Mouse (Mus musculus) stomach, adult 2 months (tissue): Measurements from ENCODE around the gene Sept3. TPM values are rescaled to one million over a fixed set of nuclear protein-coding genes. Genes with fewer than 3 reads are reported as not detected.

Experiments used
- polyA plus RNA-seq: library from polyadenylated mRNA; depleted of rRNA; stranded (reverse); fragments of >200 nt; gene quantifications from 2 replicates; pipeline ENCODE4 v1.2.3, GENCODE M21; 2012; rRNA removed

Sept3 gene
- polyA plus RNA-seq = 0.52 and 0.78 TPM in 2 replicates

DNA sequence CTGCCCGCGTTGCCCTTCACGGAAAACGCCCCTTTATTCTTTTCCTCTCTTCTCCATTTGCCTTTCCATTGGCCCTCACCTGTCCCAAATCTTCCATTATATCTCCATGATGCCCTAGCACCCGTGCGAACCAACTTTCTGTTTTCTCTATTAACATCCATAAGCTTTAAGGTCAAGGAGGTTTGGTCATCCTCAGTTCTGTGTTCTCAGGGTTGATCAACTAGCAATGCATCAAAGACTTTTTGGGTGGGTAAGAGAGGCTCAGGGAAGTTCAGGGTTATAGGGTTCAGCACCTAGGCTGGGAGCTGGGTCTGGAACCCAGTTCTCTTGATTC is at the start of gene Sept3:
TSS of gene Sept3 (plus strand) at position 301 of the 334 bp plus-strand sequence.

DNA sequence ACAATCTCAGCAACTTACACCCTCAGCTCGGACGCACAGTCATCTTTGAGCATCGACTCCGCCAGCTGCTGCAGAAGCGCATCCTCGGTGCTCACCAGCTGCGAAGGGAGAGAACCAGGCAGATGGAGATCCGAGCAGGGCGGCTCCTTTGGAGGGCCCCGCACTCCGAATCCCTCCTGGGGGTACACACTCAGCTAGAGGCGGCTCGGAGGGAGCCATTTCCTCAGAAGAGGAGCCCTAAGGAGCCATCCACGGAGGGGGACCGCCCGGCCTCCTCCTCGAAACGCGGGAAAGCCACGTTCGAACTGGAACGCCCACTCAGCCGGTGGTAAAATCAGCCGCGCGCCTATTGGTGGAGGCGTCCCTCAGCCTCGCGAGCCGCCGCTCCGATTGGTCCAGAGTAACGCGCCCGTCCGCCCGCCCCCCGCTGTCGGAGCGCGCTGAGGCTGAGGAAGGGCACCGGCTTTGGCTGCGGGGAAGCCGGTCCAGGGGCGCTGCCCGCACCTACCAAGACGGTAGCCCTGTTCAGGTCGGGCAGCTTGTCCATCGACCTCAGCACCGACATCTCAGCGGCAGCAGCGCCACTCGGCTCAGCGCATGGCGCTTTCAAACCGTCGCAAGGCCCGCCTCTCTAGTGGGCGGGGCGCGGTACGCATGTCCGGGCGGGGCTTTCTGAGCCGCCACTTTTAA is 30.4 kb upstream of the Sept3 start, which contains the start of gene Cenpm:
TSS of gene Cenpm (minus strand) at position 634 of the 690 bp plus-strand sequence.

DNA sequence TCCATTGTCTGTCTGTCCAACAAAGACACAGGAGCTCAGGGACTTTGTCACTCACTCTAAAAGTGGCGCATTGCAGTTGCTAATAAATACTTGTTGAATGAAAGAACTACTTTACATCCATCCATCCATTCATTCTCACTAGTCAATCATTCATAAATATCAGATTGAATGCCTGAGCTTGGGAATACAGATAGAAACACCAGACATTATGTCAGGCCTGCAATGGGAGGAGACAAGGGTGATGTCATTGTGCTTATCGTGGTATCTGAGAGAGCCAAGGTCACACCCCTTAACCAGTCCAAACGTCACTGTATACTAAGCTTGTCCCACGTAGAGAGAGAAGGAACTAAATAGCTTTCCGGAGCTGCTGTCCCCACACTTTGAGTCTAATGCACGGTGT is 22.6 kb upstream of the Sept3 start, which contains the start of gene 1500009C09Rik:
TSS of gene 1500009C09Rik (plus strand) at position 301 of the 400 bp plus-strand sequence.

DNA sequence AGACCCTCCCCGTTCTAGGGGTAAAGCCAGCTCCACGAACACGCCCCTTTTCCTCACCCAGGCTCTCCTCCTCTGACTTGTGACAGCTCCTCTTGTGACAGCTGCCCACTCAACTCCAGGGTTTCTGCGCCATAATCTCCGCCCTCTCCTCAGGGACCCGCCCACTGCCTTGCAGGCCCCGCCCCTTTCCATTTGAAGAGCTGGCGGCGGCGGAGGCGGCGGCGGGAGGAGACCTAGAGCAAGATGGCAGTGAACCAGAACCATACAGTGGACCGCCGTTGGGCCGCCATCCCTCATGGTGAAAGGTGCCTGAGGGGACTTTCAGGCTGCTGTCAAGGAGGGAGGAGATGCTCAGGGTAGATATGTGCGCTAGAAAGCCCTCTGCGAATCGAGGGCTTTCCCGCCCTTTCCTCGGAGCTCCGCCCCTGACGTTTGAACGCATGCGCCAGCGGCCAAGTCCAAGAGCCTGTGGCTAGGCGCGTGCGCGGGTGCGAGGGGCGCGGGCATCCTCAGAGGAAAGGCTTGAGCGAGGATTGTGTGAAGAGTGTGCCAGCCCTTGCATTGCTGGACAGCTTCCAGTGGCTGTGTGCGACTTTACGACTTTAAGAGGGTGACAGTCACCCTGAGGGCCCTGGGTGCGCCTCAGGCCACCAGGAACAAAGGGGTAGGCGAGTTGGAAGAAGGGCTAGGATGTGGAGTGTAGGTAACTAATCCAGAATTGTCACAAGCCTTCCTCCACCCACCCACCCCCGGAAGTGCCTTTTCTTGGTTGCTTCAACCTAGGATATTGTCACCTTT is 24.3 kb downstream of the Sept3 start, which contains the start of gene Wbp2nl:
TSS of gene Wbp2nl (plus strand) at position 191 of the 798 bp plus-strand sequence.

DNA sequence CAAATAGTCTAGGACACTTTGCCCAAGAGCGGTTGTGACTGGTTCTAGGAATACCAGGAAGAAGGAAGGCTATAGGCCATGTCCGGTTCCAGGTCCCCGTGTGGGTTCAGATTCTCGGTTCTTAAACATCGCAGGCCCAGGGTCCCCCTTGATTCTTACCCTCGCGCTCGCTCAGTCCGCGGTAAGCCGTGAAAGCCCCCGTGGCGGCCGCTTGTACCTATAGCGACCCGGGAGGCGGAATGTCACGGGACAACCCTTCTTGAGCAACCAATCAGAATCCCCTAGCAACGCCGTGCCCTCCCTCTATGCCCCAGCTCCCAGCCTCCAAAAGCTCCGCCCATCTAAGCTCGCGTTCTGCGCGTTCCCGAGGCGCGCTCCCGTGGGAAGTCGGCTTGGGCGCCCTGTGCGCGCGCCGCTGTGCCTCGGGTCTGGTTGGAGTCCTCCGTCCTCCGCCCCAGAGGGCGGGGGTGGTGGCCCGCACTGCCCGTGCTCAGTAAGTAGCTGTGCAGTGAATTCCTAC is 64.0 kb downstream of the Sept3 start, which contains the start of the genes Naga, Pheta2 and Smdt1:
TSS of gene Naga (minus strand) at position 333 of the 520 bp plus-strand sequence.
TSS of gene Pheta2 (plus strand) at position 350 of the 520 bp plus-strand sequence.
TSS of gene Smdt1 (plus strand) at position 367 of the 520 bp plus-strand sequence.

Other genes with a start within 250 kb of the Sept3 start
- 16.3 and 33.1 TPM in 2 replicates for gene Desi1, start 241.0 kb upstream of the Sept3 start, polyA plus RNA-seq
- 22.7 and 26.4 TPM in 2 replicates for gene Snu13, start 227.3 kb upstream of the Sept3 start, polyA plus RNA-seq
- gene 4930407I10Rik, start 215.7 kb upstream of the Sept3 start, polyA plus RNA-seq = not detected in 2 replicates
- gene Mei1, start 204.9 kb upstream of the Sept3 start, polyA plus RNA-seq = 0.04 TPM in 1 of 2 replicates, not detected in the other
- 3.5 and 4.8 TPM in 2 replicates for gene Ccdc134, start 147.0 kb upstream of the Sept3 start, polyA plus RNA-seq
- 159 and 162 TPM in 2 replicates for gene Srebf2, start 127.7 kb upstream of the Sept3 start, polyA plus RNA-seq
- gene Shisa8, start 62.1 kb upstream of the Sept3 start, polyA plus RNA-seq = 0.22 and 0.34 TPM in 2 replicates
- gene Tnfrsf13c, start 50.5 kb upstream of the Sept3 start, polyA plus RNA-seq = 0.11 and 0.12 TPM in 2 replicates
- 9.3 and 11.8 TPM in 2 replicates for gene Cenpm, start 30.1 kb upstream of the Sept3 start, polyA plus RNA-seq
- 1.9 and 2.3 TPM in 2 replicates for gene 1500009C09Rik, start 22.5 kb upstream of the Sept3 start, polyA plus RNA-seq
- gene Wbp2nl, start 24.1 kb downstream of the Sept3 start, polyA plus RNA-seq = not detected in 2 replicates
- gene Naga, start 64.0 kb downstream of the Sept3 start, polyA plus RNA-seq = 163 and 182 TPM in 2 replicates
- 0.39 and 0.60 TPM in 2 replicates for gene Pheta2, start 64.0 kb downstream of the Sept3 start, polyA plus RNA-seq
- gene Smdt1, start 64.1 kb downstream of the Sept3 start, polyA plus RNA-seq = 131 and 168 TPM in 2 replicates
- gene Ndufa6, start 79.4 kb downstream of the Sept3 start, polyA plus RNA-seq = 81.5 and 107 TPM in 2 replicates
- gene Cyp2d22, start 105.4 kb downstream of the Sept3 start, polyA plus RNA-seq = 8.1 and 12.2 TPM in 2 replicates
- gene Cyp2d11, start 119.1 kb downstream of the Sept3 start, polyA plus RNA-seq = not detected in 2 replicates
- 1.2 and 2.6 TPM in 2 replicates for gene Cyp2d10, start 132.3 kb downstream of the Sept3 start, polyA plus RNA-seq
- 0.08 and 0.98 TPM in 2 replicates for gene Cyp2d9, start 158.5 kb downstream of the Sept3 start, polyA plus RNA-seq